Mouse (Mus musculus): Measurements from ENCODE around the gene Tmem223. TPM values are rescaled to one million over a fixed set of nuclear protein-coding genes. Genes with fewer than 3 reads are reported as not detected.

Gene Tmem223
- polyA plus RNA-seq (2012; rRNA removed), result 238 and 291 TPM in 2 replicates

DNA sequence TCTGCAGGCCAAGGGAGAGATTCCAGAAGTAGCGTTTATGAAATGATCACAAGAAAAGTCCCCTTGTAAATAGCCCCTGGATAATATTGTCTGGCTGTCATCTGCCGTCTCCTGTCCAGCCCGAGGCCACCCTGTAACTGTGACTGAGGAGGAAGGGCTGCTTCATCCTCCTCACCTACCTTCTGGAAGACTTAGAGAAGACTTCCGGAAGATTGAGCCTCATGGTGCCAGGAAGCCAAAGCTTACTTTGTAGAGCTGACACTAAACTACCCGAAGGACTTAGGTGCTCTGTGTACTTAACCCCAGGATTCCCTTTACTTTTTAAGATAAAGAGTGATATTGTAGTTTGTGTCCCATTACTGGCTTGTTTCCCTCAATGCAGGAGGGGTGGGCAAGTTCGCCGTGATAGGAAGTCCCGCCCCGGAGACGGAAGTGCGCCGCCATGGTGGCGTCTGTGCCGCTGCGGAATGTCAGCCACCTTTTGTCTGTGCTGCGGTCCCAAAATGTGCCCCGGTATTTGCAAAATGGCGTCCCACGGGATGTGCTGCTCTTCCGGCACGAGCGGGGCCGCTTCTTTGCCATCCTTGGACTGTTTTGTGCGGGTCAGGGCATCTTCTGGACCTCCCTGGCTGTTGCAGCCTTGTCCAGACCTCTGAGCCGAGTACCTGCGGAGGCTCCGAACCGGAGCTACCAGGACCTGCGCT, at the start of gene Tmem223:
Gene Tmem223, plus strand, starts transcription at position 430 of the 704 bp plus-strand sequence.
- Histone ChIP-seq H3K4me3 (ENCODE audit: insufficient read depth, low read depth, low read length) (peak within 1 kb of the TSS; percentile 96), H3K4me1 (ENCODE audit: control insufficient read depth, insufficient read depth, low read length) (peaks cover 17% of the 10 kb centered on the region; the same call in 1 of the 2 replicates), H3K36me3 (ENCODE audit: control insufficient read depth, insufficient read depth, low read length) (peaks cover 2% of the 10 kb centered on the region), H3K27me3 (replicated peaks; ENCODE audit: control insufficient read depth, insufficient read depth, low read length) (no peaks in the 10 kb centered on the region), H3K27ac (ENCODE audit: insufficient read depth, low read depth, low read length) (peak within 1 kb of the TSS; percentile 90)
- DNase-seq, result peak; percentile 86
- 18% methylated on average over 29 of the region's 29 CpGs for WGBS
- TF ChIP-seq CTCF (conservative IDR thresholded peaks at IDR 0.05; ENCODE audit: insufficient read depth, insufficient read length, low read depth, low read length) (no peak), POLR2A (IDR thresholded peaks at IDR 0.05; ENCODE audit: low read depth, low read length) (peak; percentile 72)

DNA sequence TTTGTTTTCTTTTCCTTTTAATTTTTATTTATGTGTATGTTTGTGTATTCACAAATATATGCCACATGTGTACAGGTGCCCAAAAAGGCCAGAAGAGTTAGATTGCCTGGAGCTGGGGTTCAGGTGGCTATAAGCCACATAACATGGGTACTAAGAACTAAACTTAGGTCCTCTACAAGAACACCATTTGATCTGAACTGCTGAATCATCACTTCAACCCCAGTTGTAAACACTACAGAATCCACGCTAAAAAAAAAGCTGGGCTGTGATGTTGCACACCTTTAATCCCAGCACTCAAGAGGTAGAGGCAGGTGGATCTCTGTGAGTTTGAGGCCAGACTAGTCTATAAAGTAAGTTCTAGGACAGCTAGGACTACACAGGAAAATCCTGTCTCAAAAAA, 49.4 kb upstream of the Tmem223 start:
- Histone ChIP-seq H3K27ac (ENCODE audit: insufficient read depth, low read depth, low read length) (no peak overlapping the region), H3K36me3 (ENCODE audit: control insufficient read depth, insufficient read depth, low read length) (peaks cover 15% of the 10 kb centered on the region), H3K27me3 (replicated peaks; ENCODE audit: control insufficient read depth, insufficient read depth, low read length) (no peaks in the 10 kb centered on the region), H3K4me3 (ENCODE audit: insufficient read depth, low read depth, low read length) (no peak overlapping the region), H3K4me1 (ENCODE audit: control insufficient read depth, insufficient read depth, low read length) (peaks cover 4% of the 10 kb centered on the region; the same call in 1 of the 2 replicates)
- DNase-seq, result no peak
- 66% methylated on average over 1 of the region's 1 CpGs for WGBS
- TF ChIP-seq CTCF (conservative IDR thresholded peaks at IDR 0.05; ENCODE audit: insufficient read depth, insufficient read length, low read depth, low read length), result no peak
- no peak for TF ChIP-seq POLR2A (IDR thresholded peaks at IDR 0.05; ENCODE audit: low read depth, low read length)

DNA sequence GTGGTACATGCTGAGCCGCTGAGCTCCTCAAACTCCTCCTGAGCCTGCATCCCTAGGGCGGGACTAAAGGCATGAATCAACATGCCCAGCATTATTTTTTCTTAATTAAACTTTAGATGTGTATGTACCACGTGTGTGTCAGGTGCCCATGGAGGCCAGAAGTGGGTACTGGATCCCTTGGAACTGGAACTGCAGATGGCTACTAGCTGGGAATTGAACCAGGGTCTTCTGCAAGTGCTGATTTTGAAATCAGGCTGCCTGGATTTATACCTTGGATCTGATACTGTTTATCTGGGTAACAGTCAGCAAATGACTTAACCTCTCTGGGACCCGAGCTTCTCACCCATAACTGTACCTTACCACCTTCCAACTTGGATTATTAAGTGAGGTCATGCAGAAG, 48.8 kb upstream of the Tmem223 start:
- no peak overlapping the region for H3K4me3 ChIP-seq (ENCODE audit: insufficient read depth, low read depth, low read length)
- no peak for TF ChIP-seq POLR2A (IDR thresholded peaks at IDR 0.05; ENCODE audit: low read depth, low read length)
- TF ChIP-seq CTCF (conservative IDR thresholded peaks at IDR 0.05; ENCODE audit: insufficient read depth, insufficient read length, low read depth, low read length), result no peak
- H3K27ac ChIP-seq (ENCODE audit: insufficient read depth, low read depth, low read length), result no peak overlapping the region
- 47% methylated on average over 4 of the region's 4 CpGs for WGBS
- H3K36me3 ChIP-seq (ENCODE audit: control insufficient read depth, insufficient read depth, low read length), result peaks cover 19% of the 10 kb centered on the region
- H3K27me3 ChIP-seq (replicated peaks; ENCODE audit: control insufficient read depth, insufficient read depth, low read length), result no peaks in the 10 kb centered on the region
- no peak for DNase-seq
- peaks cover 4% of the 10 kb centered on the region; the same call in 1 of the 2 replicates for H3K4me1 ChIP-seq (ENCODE audit: control insufficient read depth, insufficient read depth, low read length)

- Histone ChIP-seq H3K36me3 (ENCODE audit: control insufficient read depth, insufficient read depth, low read length) (peaks cover 19% of the 10 kb centered on the region), H3K4me1 (ENCODE audit: control insufficient read depth, insufficient read depth, low read length) (peaks cover 4% of the 10 kb centered on the region; the same call in 1 of the 2 replicates), H3K27ac (ENCODE audit: insufficient read depth, low read depth, low read length) (peak overlapping the region; percentile 96), H3K4me3 (ENCODE audit: insufficient read depth, low read depth, low read length) (peak overlapping the region; percentile 88), H3K27me3 (replicated peaks; ENCODE audit: control insufficient read depth, insufficient read depth, low read length) (no peaks in the 10 kb centered on the region)
- DNase-seq, result no peak
- WGBS, result under 1% methylated on average over 5 of the region's 5 CpGs
- TF ChIP-seq POLR2A (IDR thresholded peaks at IDR 0.05; ENCODE audit: low read depth, low read length) (no peak), CTCF (conservative IDR thresholded peaks at IDR 0.05; ENCODE audit: insufficient read depth, insufficient read length, low read depth, low read length) (no peak)
Observed at GRCm38 (mm10) chr19:8722559-8722906, 48.3 kb upstream of the Tmem223 start.

GRCm38 (mm10) chr19:8722907-8723573, 47.8 kb upstream of the Tmem223 start, which contains the start of gene Slc3a2:
Gene Slc3a2 (minus strand): TSS chr19:8723369.
- under 1% methylated on average over 50 of the region's 50 CpGs for WGBS

DNA sequence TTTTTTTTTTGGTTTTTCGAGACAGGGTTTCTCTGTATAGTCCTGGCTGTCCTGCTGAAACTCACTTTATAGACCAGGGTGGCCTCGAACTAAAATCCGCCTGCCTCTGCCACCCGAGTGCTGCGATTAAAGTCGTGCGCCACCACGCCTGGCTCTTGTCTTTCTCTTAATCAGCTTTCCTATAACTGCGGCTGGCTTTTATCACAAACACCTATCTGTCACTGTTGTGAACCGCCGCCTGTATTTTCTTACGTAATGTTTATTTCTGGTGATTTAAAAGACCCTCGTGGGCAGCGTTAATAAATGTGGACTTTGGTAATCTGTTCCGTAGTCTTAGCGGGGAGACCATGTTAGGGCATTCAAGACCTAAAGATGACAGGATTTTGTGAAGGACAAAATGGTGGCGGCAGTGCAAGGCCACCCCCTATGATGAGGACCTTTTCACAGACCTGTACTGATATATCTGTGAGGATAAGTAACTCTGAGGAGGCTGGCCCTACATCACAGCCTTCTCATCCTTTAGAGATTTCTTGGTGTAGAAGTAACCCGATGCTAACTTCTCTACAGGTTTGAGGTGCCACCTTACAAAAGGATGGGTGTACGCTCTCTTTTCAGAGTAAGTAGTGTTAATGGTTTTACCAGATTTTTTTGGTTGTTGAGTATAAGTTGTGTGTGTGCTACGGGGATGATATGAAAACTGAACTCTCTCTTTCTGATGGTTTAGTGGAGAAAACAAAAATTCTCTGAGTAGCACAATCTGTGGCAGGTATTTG, 47.0 kb upstream of the Tmem223 start:
- no peak for TF ChIP-seq CTCF (conservative IDR thresholded peaks at IDR 0.05; ENCODE audit: insufficient read depth, insufficient read length, low read depth, low read length)
- TF ChIP-seq POLR2A (IDR thresholded peaks at IDR 0.05; ENCODE audit: low read depth, low read length), result no peak
- Histone ChIP-seq H3K27ac (ENCODE audit: insufficient read depth, low read depth, low read length) (peak overlapping the region; percentile 85), H3K36me3 (ENCODE audit: control insufficient read depth, insufficient read depth, low read length) (peaks cover 19% of the 10 kb centered on the region), H3K4me1 (ENCODE audit: control insufficient read depth, insufficient read depth, low read length) (peaks cover 4% of the 10 kb centered on the region; the same call in 1 of the 2 replicates), H3K4me3 (ENCODE audit: insufficient read depth, low read depth, low read length) (peak overlapping the region; percentile 87), H3K27me3 (replicated peaks; ENCODE audit: control insufficient read depth, insufficient read depth, low read length) (no peaks in the 10 kb centered on the region)
- WGBS, result 1% methylated on average over 20 of the region's 20 CpGs
- no peak for DNase-seq

More at GRCm38 (mm10) chr19:8722907-8723573, 47.8 kb upstream of the Tmem223 start, which contains the start of gene Slc3a2:
- DNase-seq, result peak; percentile 98
- H3K4me1 ChIP-seq (ENCODE audit: control insufficient read depth, insufficient read depth, low read length), result peaks cover 4% of the 10 kb centered on the region; the same call in 1 of the 2 replicates
- peaks cover 19% of the 10 kb centered on the region for H3K36me3 ChIP-seq (ENCODE audit: control insufficient read depth, insufficient read depth, low read length)
- no peaks in the 10 kb centered on the region for H3K27me3 ChIP-seq (replicated peaks; ENCODE audit: control insufficient read depth, insufficient read depth, low read length)
- TF ChIP-seq CTCF (conservative IDR thresholded peaks at IDR 0.05; ENCODE audit: insufficient read depth, insufficient read length, low read depth, low read length) (no peak), POLR2A (IDR thresholded peaks at IDR 0.05; ENCODE audit: low read depth, low read length) (peak; percentile 53)
- peak within 1 kb of the TSS; percentile 88 for H3K4me3 ChIP-seq (ENCODE audit: insufficient read depth, low read depth, low read length)
- peak within 1 kb of the TSS; percentile 96 for H3K27ac ChIP-seq (ENCODE audit: insufficient read depth, low read depth, low read length)

Data from kidney, adult 2 months (tissue).